Mouse (Mus musculus) kidney, embryonic 16.5 days (tissue): ENCODE results near the gene Itpka. TPM values are rescaled to one million over a fixed set of nuclear protein-coding genes. Genes with fewer than 3 reads are reported as not detected.

Experiments used
- ATAC-seq: fragments of 200-750 bp; cut with Nextera tagmentation; 2 replicates; pipeline ENCODE4 v1.8.0; 2017; ENCODE audit warnings: moderate TSS enrichment; ENCODE audit not compliant: low FRiP score, low TSS enrichment
- H3K27ac ChIP-seq: fragments of 300-500 bp; sonication (generic); 2 replicates; pipeline ENCODE4 v1.5.1; 2014; ENCODE audit warnings: low read length
- H3K27me3 ChIP-seq: fragments of 300-500 bp; sonication (generic); 2 replicates; pipeline ENCODE4 v1.6.1; 2014; ENCODE audit warnings: low read length, control low read depth, mixed read lengths; ENCODE audit not compliant: insufficient read depth
- H3K36me3 ChIP-seq: fragments of 300-500 bp; sonication (generic); 2 replicates; pipeline ENCODE4 v1.6.1; 2014; ENCODE audit warnings: low read length, control low read depth, mixed read lengths; ENCODE audit not compliant: insufficient read depth
- H3K4me1 ChIP-seq: fragments of 300-500 bp; sonication (generic); 2 replicates; pipeline ENCODE4 v1.6.1; 2014; ENCODE audit warnings: low read length, control low read depth, mixed read lengths; ENCODE audit not compliant: insufficient read depth
- H3K4me2 ChIP-seq: fragments of 300-500 bp; sonication (generic); replicated peaks from 2 replicates; pipeline ENCODE4 v1.6.1; 2014; ENCODE audit warnings: low read depth, low read length
- H3K4me3 ChIP-seq: fragments of 300-500 bp; sonication (generic); 2 replicates; pipeline ENCODE4 v1.5.1; 2014; ENCODE audit warnings: mild to moderate bottlenecking, low read length
- H3K9ac ChIP-seq: fragments of 300-500 bp; sonication (generic); replicated peaks from 2 replicates; pipeline ENCODE4 v1.6.1; 2014; ENCODE audit warnings: low read length
- H3K9me3 ChIP-seq: fragments of 300-500 bp; sonication (generic); 2 replicates; pipeline ENCODE4 v1.6.1; 2016; ENCODE audit warnings: low read length, control low read depth
- WGBS: fragments of 180-500 bp; shearing (Covaris S2); extraction: QIAGEN DNeasy Blood & Tissue Kit; methylation state at CpG from one replicate; pipeline ENCODE4 v1.1.7; 2014; 5-methylcytosine and 5-hydroxymethylcytosine counted together
- polyA plus RNA-seq: library from polyadenylated mRNA; unstranded; fragments of >200 nt; fragmentation: Nextera tagmentation; extraction: Ambion mirVana; gene quantifications from 2 replicates; pipeline ENCODE4 v1.2.1, GENCODE M21; 2015

The Itpka gene
- polyA plus RNA-seq, 1 experiment from 2014 or later, result 1.2 TPM

- 92% methylated on average over 3 of the region's 3 CpGs for WGBS
- Histone ChIP-seq H3K9me3 (no peaks in the 10 kb centered on the region), H3K4me2 (no peak overlapping the region), H3K27me3 (no peaks in the 10 kb centered on the region), H3K9ac (no peak overlapping the region), H3K4me3 (no peak overlapping the region), H3K36me3 (peaks cover 72% of the 10 kb centered on the region), H3K4me1 (no peaks in the 10 kb centered on the region), H3K27ac (no peak overlapping the region)
- ATAC-seq, result no peak
These were observed 14.2 kb upstream of the Itpka start for GRCm38 (mm10) chr2:119727762-119728416.

GRCm38 (mm10) chr2:119730735-119731134 is 11.4 kb upstream of the Itpka start:
- 84% methylated on average over 4 of the region's 4 CpGs for WGBS
- H3K4me1 ChIP-seq, result no peaks in the 10 kb centered on the region
- ATAC-seq, result no peak
- H3K9ac ChIP-seq, result no peak overlapping the region
- peaks cover 70% of the 10 kb centered on the region for H3K36me3 ChIP-seq
- H3K4me3 ChIP-seq, result no peak overlapping the region
- no peaks in the 10 kb centered on the region for H3K9me3 ChIP-seq
- no peak overlapping the region for H3K4me2 ChIP-seq
- H3K27ac ChIP-seq, result no peak overlapping the region
- H3K27me3 ChIP-seq, result no peaks in the 10 kb centered on the region

- H3K4me3 ChIP-seq, result no peak overlapping the region
- H3K36me3 ChIP-seq, result peaks cover 25% of the 10 kb centered on the region
- 17% methylated on average over 12 of the region's 12 CpGs for WGBS
- no peak overlapping the region for H3K9ac ChIP-seq
- H3K4me2 ChIP-seq, result no peak overlapping the region
- no peak overlapping the region for H3K27ac ChIP-seq
- H3K27me3 ChIP-seq, result no peaks in the 10 kb centered on the region
- no peaks in the 10 kb centered on the region for H3K9me3 ChIP-seq
- no peak for ATAC-seq
- H3K4me1 ChIP-seq, result no peaks in the 10 kb centered on the region; the same call in 1 of the 2 replicates
These were observed 5.0 kb upstream of the Itpka start for GRCm38 (mm10) chr2:119737124-119737523.

- Histone ChIP-seq H3K9me3 (no peaks in the 10 kb centered on the region), H3K27ac (no peak overlapping the region), H3K9ac (no peak overlapping the region), H3K4me2 (no peak overlapping the region), H3K27me3 (peaks cover 27% of the 10 kb centered on the region), H3K4me3 (no peak overlapping the region), H3K36me3 (0 out of 2 replicates have a peak, but pooled peaks cover 1% of the 10 kb centered on the region), H3K4me1 (peaks cover 26% of the 10 kb centered on the region)
- ATAC-seq, result no peak
- WGBS, result 19% methylated on average over 2 of the region's 2 CpGs
These were observed 1.6 kb upstream of the Itpka start for GRCm38 (mm10) chr2:119740567-119740966.

GRCm38 (mm10) chr2:119742461-119743175 is 481 bp downstream of the Itpka start:
- under 1% methylated on average over 66 of the region's 70 CpGs for WGBS
- Histone ChIP-seq H3K4me3 (peak overlapping the region; percentile 67), H3K4me1 (peaks cover 26% of the 10 kb centered on the region), H3K27ac (no peak overlapping the region), H3K9me3 (no peaks in the 10 kb centered on the region), H3K4me2 (peak overlapping the region; percentile 99), H3K9ac (peak overlapping the region; percentile 78), H3K36me3 (no peaks in the 10 kb centered on the region), H3K27me3 (peaks cover 27% of the 10 kb centered on the region)
- peak; percentile 24 for ATAC-seq

- Histone ChIP-seq H3K4me1 (peaks cover 26% of the 10 kb centered on the region), H3K27me3 (peaks cover 27% of the 10 kb centered on the region), H3K4me3 (peak overlapping the region; percentile 67), H3K9ac (peak overlapping the region; percentile 78; the same call in 1 of the 2 replicates), H3K9me3 (no peaks in the 10 kb centered on the region), H3K27ac (no peak overlapping the region), H3K4me2 (peak overlapping the region; percentile 99), H3K36me3 (no peaks in the 10 kb centered on the region)
- WGBS, result 9% methylated on average over 29 of the region's 31 CpGs
- ATAC-seq, result no peak
These were observed 1.2 kb downstream of the Itpka start for GRCm38 (mm10) chr2:119743176-119743807.

- no peak for ATAC-seq
These were observed 1.6 kb downstream of the Itpka start for GRCm38 (mm10) chr2:119743808-119744162.

GRCm38 (mm10) chr2:119744163-119745111 is 2.3 kb downstream of the Itpka start:
- Histone ChIP-seq H3K4me2 (peak overlapping the region; percentile 42), H3K9ac (no peak overlapping the region; the same call in 1 of the 2 replicates), H3K9me3 (no peaks in the 10 kb centered on the region), H3K27ac (no peak overlapping the region), H3K4me3 (peak overlapping the region; percentile 27), H3K27me3 (peaks cover 27% of the 10 kb centered on the region), H3K4me1 (peaks cover 26% of the 10 kb centered on the region), H3K36me3 (no peaks in the 10 kb centered on the region)
- ATAC-seq, result no peak
- WGBS, result 5% methylated on average over 46 of the region's 46 CpGs

More at GRCm38 (mm10) chr2:119743808-119744162, 1.6 kb downstream of the Itpka start:
- Histone ChIP-seq H3K9me3 (no peaks in the 10 kb centered on the region), H3K4me1 (peaks cover 26% of the 10 kb centered on the region), H3K4me3 (peak overlapping the region; percentile 27), H3K27ac (no peak overlapping the region), H3K4me2 (peak overlapping the region; percentile 42), H3K27me3 (peaks cover 27% of the 10 kb centered on the region), H3K9ac (no peak overlapping the region; the same call in 1 of the 2 replicates), H3K36me3 (no peaks in the 10 kb centered on the region)
- 9% methylated on average over 22 of the region's 22 CpGs for WGBS

- no peak for ATAC-seq
- no peak overlapping the region for H3K4me2 ChIP-seq
- peaks cover 27% of the 10 kb centered on the region for H3K27me3 ChIP-seq
- no peak overlapping the region for H3K27ac ChIP-seq
- H3K9ac ChIP-seq, result no peak overlapping the region
- 0% methylated on average over 1 of the region's 1 CpGs for WGBS
- no peak overlapping the region for H3K4me3 ChIP-seq
- no peaks in the 10 kb centered on the region for H3K36me3 ChIP-seq
- peaks cover 26% of the 10 kb centered on the region for H3K4me1 ChIP-seq
- no peaks in the 10 kb centered on the region for H3K9me3 ChIP-seq
These were observed 3.1 kb downstream of the Itpka start for GRCm38 (mm10) chr2:119745281-119745680.
